Mouse (Mus musculus) kidney, adult 2 months (tissue): Measurements from ENCODE around the gene Fos.

Experiments used
- CTCF ChIP-seq: fragments of 200-500 bp; conservative IDR thresholded peaks from 2 replicates; pipeline ENCODE4 v1.5.1; 2011; ENCODE audit warnings: low read depth, mild to moderate bottlenecking, control low read depth, low read length, moderate library complexity, mixed read lengths; ENCODE audit not compliant: insufficient read depth, insufficient read length
- POLR2A ChIP-seq: fragments of 200-500 bp; IDR thresholded peaks from one replicate; pipeline ENCODE4 v1.6.1; 2011; ENCODE audit warnings: low read depth, low read length, control low read depth

DNA sequence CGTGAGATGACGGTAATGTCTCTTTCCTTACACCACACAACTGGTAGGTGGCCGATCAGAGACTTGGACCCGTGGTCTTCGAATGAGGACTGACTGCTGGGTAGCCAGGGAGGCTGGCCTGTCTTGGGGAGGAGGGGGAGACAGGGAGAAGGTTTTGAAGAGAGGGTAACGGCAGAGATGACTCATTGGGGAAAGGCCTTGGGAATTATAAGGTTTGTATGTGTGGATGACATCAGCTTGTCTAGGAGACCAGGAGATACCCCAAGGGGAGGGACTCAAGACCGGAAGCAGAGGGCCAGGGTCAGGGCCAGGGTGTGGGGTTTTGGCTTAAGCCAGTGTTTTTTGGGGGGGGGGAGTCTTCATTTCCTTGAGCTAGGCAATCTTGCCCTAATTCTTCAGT is 22.6 kb downstream of the Fos start:
- TF ChIP-seq CTCF (no peak), POLR2A (no peak)
